Mouse (Mus musculus): Measurements from ENCODE around the gene Trim59. TPM values are rescaled to one million over a fixed set of nuclear protein-coding genes. Genes with fewer than 3 reads are reported as not detected.
"Not testable (repeated sequence)": the region's sequence is repeated elsewhere in the genome, so short reads cannot be mapped to it uniquely, and the experiment has no call there.

Trim59 gene
- polyA plus RNA-seq, 1 experiment from 2014 or later: 39.0 TPM

GRCm38 (mm10) chr3:69044167-69044591 lies 376 bp downstream of the Trim59 start:
- Histone ChIP-seq H3K36me3 (0 out of 2 replicates have a peak, but pooled peaks cover 6% of the 10 kb centered on the region), H3K9me3 (no peaks in the 10 kb centered on the region), H3K27me3 (no peaks in the 10 kb centered on the region), H3K9ac (peak overlapping the region; percentile 89), H3K4me1 (replicated peaks) (peaks cover 19% of the 10 kb centered on the region), H3K4me2 (peak overlapping the region; percentile 88), H3K4me3 (peak overlapping the region; percentile 98), H3K27ac (replicated peaks) (peak overlapping the region; percentile 91)
- WGBS: under 1% methylated on average over 38 of the region's 42 CpGs
- ATAC-seq (ENCODE audit: low FRiP score, low read depth): no peak; the same call in 1 of the 2 replicates

- Histone ChIP-seq H3K4me2 (no peak overlapping the region), H3K4me1 (replicated peaks) (peaks cover 19% of the 10 kb centered on the region), H3K36me3 (0 out of 2 replicates have a peak, but pooled peaks cover 6% of the 10 kb centered on the region), H3K9ac (no peak overlapping the region), H3K27ac (replicated peaks) (no peak overlapping the region), H3K9me3 (no peaks in the 10 kb centered on the region), H3K4me3 (no peak overlapping the region), H3K27me3 (no peaks in the 10 kb centered on the region)
- no peak for ATAC-seq (ENCODE audit: low FRiP score, low read depth)
- WGBS: 71% methylated on average over 5 of the region's 5 CpGs
These were observed 3.3 kb downstream of the Trim59 start for GRCm38 (mm10) chr3:69041298-69041697.

GRCm38 (mm10) chr3:69040105-69040504 lies 4.5 kb downstream of the Trim59 start:
- Histone ChIP-seq H3K27me3 (no peaks in the 10 kb centered on the region), H3K9ac (no peak overlapping the region), H3K9me3 (no peaks in the 10 kb centered on the region), H3K4me3 (no peak overlapping the region), H3K36me3 (peaks cover 14% of the 10 kb centered on the region), H3K4me2 (no peak overlapping the region), H3K27ac (replicated peaks) (no peak overlapping the region), H3K4me1 (replicated peaks) (peaks cover 9% of the 10 kb centered on the region)
- 89% methylated on average over 2 of the region's 2 CpGs for WGBS
- ATAC-seq (ENCODE audit: low FRiP score, low read depth): no peak

- H3K4me1 ChIP-seq (replicated peaks): no peaks in the 10 kb centered on the region
- H3K27ac ChIP-seq (replicated peaks): no peak overlapping the region
- no peak for ATAC-seq (ENCODE audit: low FRiP score, low read depth)
- WGBS: 97% methylated on average over 1 of the region's 1 CpGs
- H3K27me3 ChIP-seq: no peaks in the 10 kb centered on the region
- no peaks in the 10 kb centered on the region for H3K9me3 ChIP-seq
- H3K4me3 ChIP-seq: no peak overlapping the region
- H3K9ac ChIP-seq: no peak overlapping the region
- no peak overlapping the region for H3K4me2 ChIP-seq
- H3K36me3 ChIP-seq: peaks cover 11% of the 10 kb centered on the region; the same call in 1 of the 2 replicates
These were observed 18.3 kb downstream of the Trim59 start for GRCm38 (mm10) chr3:69026133-69026783.

- no peak overlapping the region for H3K4me3 ChIP-seq
- no peak overlapping the region for H3K4me2 ChIP-seq
- H3K9me3 ChIP-seq: no peaks in the 10 kb centered on the region
- no peaks in the 10 kb centered on the region for H3K27me3 ChIP-seq
- H3K27ac ChIP-seq (replicated peaks): no peak overlapping the region
- H3K9ac ChIP-seq: no peak overlapping the region
- ATAC-seq (ENCODE audit: low FRiP score, low read depth): no peak
- H3K36me3 ChIP-seq: peaks cover 7% of the 10 kb centered on the region
- H3K4me1 ChIP-seq (replicated peaks): no peaks in the 10 kb centered on the region
These were observed 23.8 kb downstream of the Trim59 start for GRCm38 (mm10) chr3:69020764-69021163.

GRCm38 (mm10) chr3:69020285-69020684 lies 24.3 kb downstream of the Trim59 start:
- H3K36me3 ChIP-seq: peaks cover 7% of the 10 kb centered on the region
- 93% methylated on average over 2 of the region's 2 CpGs for WGBS
- no peak overlapping the region for H3K4me3 ChIP-seq
- no peak overlapping the region for H3K27ac ChIP-seq (replicated peaks)
- no peak for ATAC-seq (ENCODE audit: low FRiP score, low read depth)
- no peaks in the 10 kb centered on the region for H3K9me3 ChIP-seq
- H3K4me2 ChIP-seq: no peak overlapping the region
- H3K4me1 ChIP-seq (replicated peaks): no peaks in the 10 kb centered on the region
- H3K9ac ChIP-seq: no peak overlapping the region
- H3K27me3 ChIP-seq: no peaks in the 10 kb centered on the region

- WGBS: 99% methylated on average over 2 of the region's 2 CpGs
- H3K9me3 ChIP-seq; H3K36me3 ChIP-seq; H3K27me3 ChIP-seq; H3K4me1 ChIP-seq (replicated peaks); H3K4me3 ChIP-seq; H3K4me2 ChIP-seq; H3K9ac ChIP-seq; H3K27ac ChIP-seq (replicated peaks); ATAC-seq (ENCODE audit: low FRiP score, low read depth): not testable (repeated sequence)
These were observed 25.9 kb downstream of the Trim59 start for GRCm38 (mm10) chr3:69018635-69019034.

DNA sequence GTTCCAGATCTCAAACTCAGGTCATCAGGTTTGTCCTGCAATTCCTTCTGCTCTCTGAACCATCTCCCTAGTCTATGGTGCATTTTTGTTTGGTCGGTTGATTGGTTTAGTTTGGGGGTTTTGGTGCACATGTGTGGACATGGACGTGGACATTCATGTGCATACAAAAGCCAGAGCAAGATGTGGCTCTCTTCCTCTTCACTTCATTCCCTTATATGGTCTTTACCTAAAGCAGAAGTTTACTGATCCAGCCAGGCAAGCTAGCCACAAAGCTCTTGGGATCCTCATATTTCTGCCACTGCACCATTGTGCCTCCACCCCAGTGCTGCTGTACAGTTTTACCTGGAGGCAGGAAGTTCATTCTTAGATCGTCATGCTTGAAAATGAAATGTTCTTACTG lies 27.4 kb downstream of the Trim59 start:
- H3K4me2 ChIP-seq: no peak overlapping the region
- no peak overlapping the region for H3K27ac ChIP-seq (replicated peaks)
- no peaks in the 10 kb centered on the region for H3K27me3 ChIP-seq
- H3K9ac ChIP-seq: no peak overlapping the region
- ATAC-seq (ENCODE audit: low FRiP score, low read depth): no peak
- H3K36me3 ChIP-seq: peaks cover 5% of the 10 kb centered on the region
- no peaks in the 10 kb centered on the region for H3K4me1 ChIP-seq (replicated peaks)
- H3K9me3 ChIP-seq: no peaks in the 10 kb centered on the region
- H3K4me3 ChIP-seq: no peak overlapping the region
- WGBS: 95% methylated on average over 3 of the region's 3 CpGs

GRCm38 (mm10) chr3:69008873-69009272 lies 35.7 kb downstream of the Trim59 start:
- no peak overlapping the region for H3K9ac ChIP-seq
- no peak overlapping the region for H3K4me3 ChIP-seq
- H3K36me3 ChIP-seq: no peaks in the 10 kb centered on the region
- no peak overlapping the region for H3K4me2 ChIP-seq
- no peak overlapping the region for H3K27ac ChIP-seq (replicated peaks)
- no peaks in the 10 kb centered on the region for H3K27me3 ChIP-seq
- peaks cover 10% of the 10 kb centered on the region for H3K4me1 ChIP-seq (replicated peaks)
- H3K9me3 ChIP-seq: no peaks in the 10 kb centered on the region
- ATAC-seq (ENCODE audit: low FRiP score, low read depth): no peak
- WGBS: 85% methylated on average over 2 of the region's 2 CpGs

DNA sequence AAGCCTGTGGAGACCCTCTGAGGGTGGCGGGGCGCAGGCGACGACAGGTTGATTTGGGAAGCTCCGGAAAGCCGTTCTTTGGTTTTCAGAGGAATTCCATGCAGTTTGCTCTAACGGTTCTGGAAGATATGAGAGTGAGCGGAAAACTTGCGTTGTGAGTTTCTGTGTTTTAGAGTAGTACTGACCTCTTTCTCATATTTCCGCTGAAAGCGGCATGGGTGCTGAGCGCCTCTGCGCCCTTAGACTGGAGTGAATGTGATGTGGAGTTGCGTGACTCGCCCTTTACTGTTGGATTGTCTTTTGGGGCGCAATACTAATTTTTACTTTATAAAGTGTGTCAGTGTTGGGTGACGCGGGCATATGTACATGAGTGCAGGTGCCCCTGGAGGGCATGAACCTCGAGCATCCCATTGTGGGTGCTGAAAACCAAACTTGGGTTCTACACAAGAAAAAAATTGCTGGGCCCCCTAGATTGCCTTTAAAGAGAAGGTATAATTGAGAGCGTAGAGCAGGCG lies 38.3 kb downstream of the Trim59 start:
- H3K27ac ChIP-seq (replicated peaks): peak overlapping the region; percentile 83; the same call in 1 of the 2 replicates

DNA sequence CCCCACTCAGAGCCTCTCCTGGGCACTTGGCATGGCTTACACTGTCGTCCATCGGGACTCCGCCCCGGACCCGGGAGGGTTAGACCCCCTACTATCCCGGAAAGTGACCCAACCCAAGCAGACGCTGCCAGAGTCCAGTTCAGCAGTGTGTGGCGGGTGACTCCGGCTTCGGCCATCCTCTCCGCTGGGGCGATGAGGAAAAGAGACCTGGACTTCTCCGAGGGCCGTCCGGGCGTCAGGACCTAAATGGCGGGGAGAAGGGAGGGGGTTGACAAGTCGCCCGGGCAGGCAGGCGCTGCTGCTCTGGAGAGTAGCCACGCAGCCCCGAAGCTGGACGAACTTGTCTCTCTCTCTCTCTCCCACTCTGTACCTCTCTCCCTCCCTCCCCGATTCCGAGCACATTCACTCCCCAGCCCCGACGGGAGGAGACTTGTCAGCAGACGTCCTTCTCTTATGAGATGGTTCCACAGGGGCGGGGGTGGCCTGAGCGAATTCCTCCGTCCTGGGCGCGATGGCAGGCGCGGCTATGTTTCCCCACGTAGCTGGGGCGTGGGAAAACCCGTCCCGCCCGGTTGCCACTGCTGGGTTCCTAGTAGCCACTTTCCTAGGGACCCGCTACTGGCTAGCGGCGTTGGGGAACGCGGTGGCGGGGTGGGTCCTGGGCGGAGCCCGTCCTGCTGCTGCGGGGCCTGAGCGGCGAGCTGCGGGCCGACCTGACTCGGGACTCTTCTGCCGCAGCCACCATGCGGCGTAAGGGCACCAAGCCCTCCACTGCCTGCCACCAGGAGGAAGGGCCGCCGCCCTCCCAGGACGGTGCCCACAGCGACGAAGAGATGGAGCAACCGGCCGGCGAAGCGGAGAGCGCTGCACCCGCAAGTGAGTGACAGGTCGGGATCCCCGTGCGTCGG lies 39.0 kb downstream of the Trim59 start:
- no peaks in the 10 kb centered on the region for H3K36me3 ChIP-seq
- WGBS: under 1% methylated on average over 72 of the region's 72 CpGs
- no peaks in the 10 kb centered on the region for H3K9me3 ChIP-seq
- peak overlapping the region; percentile 83 for H3K27ac ChIP-seq (replicated peaks)
- peak overlapping the region; percentile 85 for H3K4me2 ChIP-seq
- peak overlapping the region; percentile 60 for H3K9ac ChIP-seq
- peak; percentile 68 for ATAC-seq (ENCODE audit: low FRiP score, low read depth)
- H3K4me1 ChIP-seq (replicated peaks): peaks cover 17% of the 10 kb centered on the region
- H3K27me3 ChIP-seq: no peaks in the 10 kb centered on the region
- peak overlapping the region; percentile 75 for H3K4me3 ChIP-seq

More for the DNA sequence above, 38.3 kb downstream of the Trim59 start:
- Histone ChIP-seq H3K4me1 (replicated peaks) (peaks cover 17% of the 10 kb centered on the region), H3K9me3 (no peaks in the 10 kb centered on the region), H3K9ac (peak overlapping the region; percentile 60), H3K4me2 (peak overlapping the region; percentile 85), H3K4me3 (peak overlapping the region; percentile 75), H3K36me3 (no peaks in the 10 kb centered on the region), H3K27me3 (no peaks in the 10 kb centered on the region)
- no peak for ATAC-seq (ENCODE audit: low FRiP score, low read depth)
- WGBS: 5% methylated on average over 21 of the region's 21 CpGs

Data from hindbrain, embryonic 15.5 days (tissue).